Mouse (Mus musculus) left cerebral cortex, adult 8-10 months (tissue): ENCODE data around the gene Cadps. TPM values are rescaled to one million over a fixed set of nuclear protein-coding genes. Genes with fewer than 3 reads are reported as not detected.

Experiments used
- DNase-seq, 2 experiments: peaks; one replicate each; pipeline ENCODE4 v3.0.0; 2022; ENCODE audit warnings: low spot score in 2 of 2
- total RNA-seq, 4 experiments: library from RNA; stranded (reverse); gene quantifications; 2 replicates each; pipeline ENCODE4 v1.2.4; 2022

Cadps gene
- total RNA-seq, 4 experiments from 2014 or later = 216 to 245 (median 229) TPM

GRCm38 (mm10) chr14:12397561-12397960 lies 425.3 kb downstream of the Cadps start:
- no peak for DNase-seq

GRCm38 (mm10) chr14:12394318-12394717 lies 428.6 kb downstream of the Cadps start:
- DNase-seq = no peak

- DNase-seq = no peak
Measured at GRCm38 (mm10) chr14:12393271-12393861, 429.5 kb downstream of the Cadps start.

GRCm38 (mm10) chr14:12391167-12391566 lies 431.7 kb downstream of the Cadps start:
- DNase-seq = no peak

- no peak for DNase-seq
Measured at GRCm38 (mm10) chr14:12388806-12389436, 434.0 kb downstream of the Cadps start.

- DNase-seq = no peak
Measured at GRCm38 (mm10) chr14:12388192-12388795, 434.6 kb downstream of the Cadps start.

- DNase-seq = no peak
Measured at GRCm38 (mm10) chr14:12387176-12387575, 435.7 kb downstream of the Cadps start.

- DNase-seq = no peak
Measured at GRCm38 (mm10) chr14:12377883-12378282, 445.0 kb downstream of the Cadps start.

GRCm38 (mm10) chr14:12377289-12377688 lies 445.6 kb downstream of the Cadps start:
- DNase-seq = no peak

- no peak for DNase-seq
Measured at GRCm38 (mm10) chr14:12375451-12375850, 447.4 kb downstream of the Cadps start.

- DNase-seq = no peak
Measured at GRCm38 (mm10) chr14:12350271-12350916, 472.5 kb downstream of the Cadps start.

- no peak for DNase-seq
Measured at GRCm38 (mm10) chr14:12349334-12350090, 473.4 kb downstream of the Cadps start.

GRCm38 (mm10) chr14:12348089-12348488 lies 474.8 kb downstream of the Cadps start, which contains the start of gene Fezf2:
Fezf2 (minus strand) TSS chr14:12348189.
- DNase-seq = no peak

- no peak for DNase-seq
Measured at GRCm38 (mm10) chr14:12346865-12347600, 475.8 kb downstream of the Cadps start.

- no peak for DNase-seq
Measured at GRCm38 (mm10) chr14:12346011-12346864, 476.6 kb downstream of the Cadps start.

GRCm38 (mm10) chr14:12345241-12345921 lies 477.5 kb downstream of the Cadps start:
- no peak for DNase-seq

- no peak for DNase-seq
Measured at GRCm38 (mm10) chr14:12344746-12345240, 478.1 kb downstream of the Cadps start.

- DNase-seq = no peak
Measured at GRCm38 (mm10) chr14:12344061-12344745, 478.7 kb downstream of the Cadps start.
